Mouse (Mus musculus) testis, adult 2 months (tissue): Measurements from ENCODE around the gene Mkrn2.

Experiments used
- CTCF ChIP-seq: fragments of 200-500 bp; IDR thresholded peaks from 2 replicates; pipeline ENCODE4 v1.5.1; 2012; ENCODE audit warnings: low read depth, mild to moderate bottlenecking, inconsistent platforms, low read length, moderate library complexity; ENCODE audit not compliant: control insufficient read depth, insufficient read depth, insufficient replicate concordance
- POLR2A ChIP-seq: fragments of 200-500 bp; IDR thresholded peaks from 2 replicates; pipeline ENCODE4 v1.6.1; 2012; ENCODE audit warnings: low read depth, mild to moderate bottlenecking, inconsistent platforms, low read length, moderate library complexity; ENCODE audit not compliant: control insufficient read depth

DNA sequence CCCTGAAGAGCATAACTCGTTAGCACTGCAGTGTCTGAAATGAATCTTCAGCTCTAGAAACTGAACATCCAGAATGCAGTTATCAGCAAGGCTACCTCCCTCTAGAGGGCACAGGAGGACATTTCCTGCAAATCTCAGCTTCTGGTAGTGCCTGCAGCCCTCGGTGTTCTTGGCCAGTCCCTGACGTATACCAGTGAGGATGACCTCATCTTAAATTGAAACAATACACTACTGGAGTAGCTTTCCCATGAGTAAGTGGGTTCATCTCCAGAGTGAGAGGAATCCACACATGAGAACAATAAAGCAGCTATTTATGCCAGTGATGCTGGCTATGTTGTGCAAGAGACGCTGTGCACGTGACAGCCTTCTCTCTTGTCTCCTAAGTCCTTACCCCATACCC, 46.2 kb upstream of the Mkrn2 start:
- peak; percentile 30; the same call in 1 of the 2 replicates for TF ChIP-seq CTCF
- TF ChIP-seq POLR2A: no peak
